In the genomic region with DNA sequence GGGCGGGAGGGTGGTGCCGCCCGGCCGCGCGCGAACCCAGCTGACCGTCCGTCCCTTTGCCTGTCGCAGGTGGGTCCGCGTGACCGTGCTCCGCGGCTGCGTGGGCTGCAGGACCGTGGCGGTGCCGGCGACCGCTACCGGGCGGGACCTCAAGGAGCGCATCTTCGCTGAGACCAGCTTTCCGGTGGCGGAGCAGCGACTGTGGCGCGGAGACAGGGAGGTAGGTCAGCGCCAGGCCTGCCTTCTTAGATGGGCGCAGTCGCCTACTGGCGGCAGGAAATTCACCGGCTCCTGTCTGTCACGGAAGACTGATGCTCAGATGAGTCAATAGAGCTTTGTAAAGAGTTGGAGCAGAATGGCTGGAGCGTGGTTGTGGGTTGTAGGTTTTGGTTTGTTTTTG, we compare ENCODE assay signal across 8 mouse cellular contexts. TPM values are rescaled to one million over a fixed set of nuclear protein-coding genes. Genes with fewer than 3 reads are reported as not detected.
A peak's percentile ranks its signal among the peaks of the same experiment; 100 is the strongest.
DNase-seq lines count a peak whose midpoint lies in the region; ATAC-seq and TF ChIP-seq lines count a peak whose summit lies in the region.

No protein-coding gene starts in this region.

- TF ChIP-seq EP300 in lung, postnatal 0 days (IDR thresholded peaks at IDR 0.05): no peak

- TF ChIP-seq CTCF in lung, postnatal 0 days (IDR thresholded peaks at IDR 0.05): peak; percentile 53

- peak overlapping the region; percentile 71 for H3K4me3 ChIP-seq in kidney, embryonic 15.5 days (replicated peaks)
- H3K4me3 ChIP-seq in lung, postnatal 0 days (ENCODE audit: low read depth, low read length): peak overlapping the region; percentile 64

- ATAC-seq in kidney, embryonic 15.5 days (replicated peaks; ENCODE audit: low FRiP score): peak; percentile 50
- ATAC-seq in lung, postnatal 0 days: peak; percentile 47

- DNase-seq in 3T3-L1 (ENCODE audit: low read depth, low spot score): peak; percentile 87
- peak; percentile 84 for DNase-seq in CD4-positive, CD25-positive, alpha-beta regulatory T cell, adult 2 months (ENCODE audit: low read depth, low spot score)
- peak; percentile 62 for DNase-seq in c-Kit-negative CD71-positive TER-119-positive erythroid progenitor cells, embryonic 14.5 days (ENCODE audit: low read depth, low spot score)
- DNase-seq in forelimb bud, embryonic 11.5 days (ENCODE audit: low read depth, low spot score): peak; percentile 48
- DNase-seq in lung, postnatal 0 days (ENCODE audit: low spot score): peak; percentile 70
- DNase-seq in retina, embryonic 14.5 days (ENCODE audit: low spot score): peak; percentile 73
- no peak for DNase-seq in ovary, postnatal 14 days (ENCODE audit: low spot score)

- H3K9me3 ChIP-seq in kidney, embryonic 15.5 days (replicated peaks): no peaks in the 10 kb centered on the region
- no peaks in the 10 kb centered on the region for H3K9me3 ChIP-seq in lung, postnatal 0 days (ENCODE audit: low read length)

- H3K27ac ChIP-seq in kidney, embryonic 15.5 days: peak overlapping the region; percentile 81
- H3K27ac ChIP-seq in lung, postnatal 0 days (ENCODE audit: low read length): peak overlapping the region; percentile 91

- peak overlapping the region; percentile 56 for H3K9ac ChIP-seq in kidney, embryonic 15.5 days
- H3K9ac ChIP-seq in lung, postnatal 0 days (replicated peaks; ENCODE audit: low read depth): peak overlapping the region; percentile 39

- WGBS in kidney, embryonic 15.5 days: under 1% methylated on average over 37 of the region's 37 CpGs
- WGBS in lung, postnatal 0 days: under 1% methylated on average over 36 of the region's 37 CpGs

- H3K27me3 ChIP-seq in kidney, embryonic 15.5 days: peaks cover 10% of the 10 kb centered on the region; the same call in 1 of the 2 replicates
- H3K27me3 ChIP-seq in lung, postnatal 0 days (replicated peaks; ENCODE audit: insufficient read depth, low read length): no peaks in the 10 kb centered on the region

- H3K4me2 ChIP-seq in kidney, embryonic 15.5 days: peak overlapping the region; percentile 87
- peak overlapping the region; percentile 90 for H3K4me2 ChIP-seq in lung, postnatal 0 days (replicated peaks; ENCODE audit: low read depth, low read length)

- no peaks in the 10 kb centered on the region for H3K36me3 ChIP-seq in kidney, embryonic 15.5 days
- H3K36me3 ChIP-seq in lung, postnatal 0 days (ENCODE audit: insufficient read depth, low read length): no peaks in the 10 kb centered on the region

- peaks cover 10% of the 10 kb centered on the region for H3K4me1 ChIP-seq in kidney, embryonic 15.5 days
- H3K4me1 ChIP-seq in lung, postnatal 0 days (ENCODE audit: insufficient read depth, low read depth, low read length): no peaks in the 10 kb centered on the region

RNA-seq across cellular contexts. Expression of gene Sacs, which starts 35.0 kb away (rescaled TPM):
- polyA plus RNA-seq in kidney, embryonic 15.5 days (2015; fragmentation: Nextera tagmentation; extraction: Ambion mirVana): 1.9 and 2.2 TPM in 2 replicates
- 0.75 and 1.00 TPM in 2 replicates for polyA plus RNA-seq in lung, postnatal 0 days (2015; fragmentation: Nextera tagmentation; extraction: Ambion mirVana)
